Mouse (Mus musculus) liver, embryonic 14.5 days (tissue): Measurements from ENCODE around the gene Gramd4. TPM values are rescaled to one million over a fixed set of nuclear protein-coding genes. Genes with fewer than 3 reads are reported as not detected.
"Not testable (repeated sequence)": the region's sequence is repeated elsewhere in the genome, so short reads cannot be mapped to it uniquely, and the experiment has no call there.

Source experiments
- ATAC-seq: fragments of 200-750 bp; cut with Nextera tagmentation; 2 replicates; pipeline ENCODE4 v1.8.0; 2017; ENCODE audit warnings: moderate number of reproducible peaks, mild to moderate bottlenecking, moderate library complexity; ENCODE audit not compliant: insufficient read depth
- DNase-seq, 3 experiments: peaks; one replicate each; pipeline ENCODE4 v3.0.0-alpha.2; 2012 to 2013; ENCODE audit warnings: low read depth in 3 of 3, low spot score in 3 of 3
- H3K27ac ChIP-seq: fragments of 300-500 bp; sonication (generic); 2 replicates; pipeline ENCODE4 v1.5.1; 2014; ENCODE audit warnings: moderate library complexity, mild to moderate bottlenecking, control low read depth, inconsistent platforms
- H3K27me3 ChIP-seq: fragments of 300-500 bp; sonication (generic); 2 replicates; pipeline ENCODE4 v1.6.1; 2014; ENCODE audit warnings: mild to moderate bottlenecking, low read length, moderate library complexity; ENCODE audit not compliant: control insufficient read depth, insufficient read depth
- H3K36me3 ChIP-seq: fragments of 300-500 bp; sonication (generic); replicated peaks from 2 replicates; pipeline ENCODE4 v1.6.1; 2014; ENCODE audit warnings: low read depth; ENCODE audit not compliant: control insufficient read depth, insufficient read depth
- H3K4me1 ChIP-seq, 2 experiments: fragments of 200-500 bp in 1 of 2; fragments of 300-500 bp in 1 of 2; sonication (generic) in 1 of 2; replicated peaks; 2 replicates each; pipeline ENCODE4 v1.6.1; 2012 to 2014; ENCODE audit warnings: antibody characterized with exemption in 1 of 2, inconsistent platforms in 1 of 2, low read length in 1 of 2; ENCODE audit not compliant: control insufficient read depth in 2 of 2, insufficient read depth in 2 of 2
- H3K4me2 ChIP-seq: fragments of 300-500 bp; sonication (generic); 2 replicates; pipeline ENCODE4 v1.6.1; 2014; ENCODE audit warnings: low read depth, mild to moderate bottlenecking, control low read depth, moderate library complexity
- H3K4me3 ChIP-seq, 2 experiments: fragments of 200-500 bp in 1 of 2; fragments of 300-500 bp in 1 of 2; sonication (generic) in 1 of 2; 2 replicates each; pipeline ENCODE4 v1.5.1; 2012 to 2014; ENCODE audit warnings: low read depth in 2 of 2, low read length in 2 of 2, mild to moderate bottlenecking in 2 of 2, control low read depth in 1 of 2, inconsistent platforms in 1 of 2, moderate library complexity in 1 of 2; ENCODE audit not compliant: insufficient read depth in 1 of 2
- H3K9ac ChIP-seq: fragments of 300-500 bp; sonication (generic); replicated peaks from 2 replicates; pipeline ENCODE4 v1.6.1; 2014; ENCODE audit warnings: mild to moderate bottlenecking, control low read depth, moderate library complexity
- H3K9me3 ChIP-seq: fragments of 300-500 bp; sonication (generic); 2 replicates; pipeline ENCODE4 v1.6.1; 2016; ENCODE audit warnings: low read length, mixed read lengths; ENCODE audit not compliant: control insufficient read depth
- CTCF ChIP-seq: IDR thresholded peaks from 2 replicates; pipeline ENCODE4 v1.5.1; 2016; ENCODE audit warnings: antibody characterized with exemption, low read depth, control low read depth
- EP300 ChIP-seq: IDR thresholded peaks from 2 replicates; pipeline ENCODE4 v1.6.1; 2016; ENCODE audit warnings: antibody characterized with exemption, low read depth
- WGBS: fragments of 180-500 bp; shearing (Covaris S2); extraction: QIAGEN DNeasy Blood & Tissue Kit; methylation state at CpG from one replicate; pipeline ENCODE4 v1.1.7; 2014; ENCODE audit not compliant: insufficient replicate concordance; 5-methylcytosine and 5-hydroxymethylcytosine counted together
- polyA plus RNA-seq, 2 experiments: library from polyadenylated mRNA; depleted of rRNA in 1 of 2; stranded (reverse) in 1 of 2; unstranded in 1 of 2; fragments of >200 nt; fragmentation: Nextera tagmentation in 1 of 2; extraction: Ambion mirVana in 1 of 2; gene quantifications; 2 replicates each; pipeline versions ENCODE4 v1.2.1 to v1.2.3; 2012 to 2014

Gramd4 gene
- polyA plus RNA-seq, 2 experiments, result 2.5 to 7.5 TPM

DNA sequence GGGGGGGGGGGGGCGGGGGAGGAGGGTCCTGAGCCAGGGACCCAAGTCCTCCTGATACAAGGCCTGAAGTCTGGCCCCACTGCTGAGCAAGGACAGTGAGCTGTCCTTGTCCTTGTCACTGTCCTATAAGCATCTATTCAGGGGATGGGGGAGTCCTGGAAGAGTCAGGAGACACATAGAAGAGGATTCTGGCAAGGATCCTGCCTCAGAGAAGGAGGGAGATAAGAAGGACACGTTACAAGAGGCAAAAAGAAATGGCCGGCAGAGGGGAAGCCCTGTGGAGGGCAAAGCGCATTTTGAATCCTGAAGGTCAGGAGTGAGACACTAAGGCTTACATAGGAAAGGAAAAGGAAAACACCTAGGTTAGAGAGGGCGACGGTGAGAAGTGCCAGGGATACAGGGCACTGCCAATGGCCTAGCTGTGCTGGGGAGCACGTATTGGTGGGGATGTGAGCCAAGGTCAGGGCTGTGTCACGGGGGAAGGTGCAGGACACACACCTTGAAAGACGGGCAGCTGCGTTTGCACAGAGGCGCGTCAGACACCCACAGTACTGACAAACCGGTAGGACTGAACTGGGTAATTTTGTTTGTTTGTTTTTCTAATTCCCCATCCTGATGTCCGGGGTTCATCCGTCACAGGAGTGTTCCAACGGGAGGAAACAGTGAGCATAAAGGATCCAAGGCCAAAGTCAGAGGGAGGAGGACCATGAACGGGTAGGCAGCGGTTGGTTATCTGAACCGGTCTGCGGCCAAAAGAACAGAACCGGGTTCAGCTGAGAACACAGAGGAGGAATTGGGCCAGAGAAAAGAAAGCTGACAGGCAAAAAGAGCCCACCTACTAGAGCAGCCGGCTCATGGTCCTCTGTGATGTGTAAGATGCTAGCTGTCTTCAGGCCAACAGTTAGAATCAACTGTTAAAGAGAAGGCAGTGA lies 119.5 kb downstream of the Gramd4 start:
- H3K9ac ChIP-seq, result no peak overlapping the region
- H3K4me1 ChIP-seq, result peaks cover 0 to 3% of the 10 kb centered on the region in 2 experiments; a peak in 2 of 4 replicates
- 71% methylated on average over 22 of the region's 22 CpGs for WGBS
- no peaks in the 10 kb centered on the region for H3K9me3 ChIP-seq
- DNase-seq, result no peak
- H3K4me3 ChIP-seq, result no peak overlapping the region
- no peaks in the 10 kb centered on the region for H3K27me3 ChIP-seq
- TF ChIP-seq CTCF (no peak), EP300 (no peak)
- H3K36me3 ChIP-seq, result no peaks in the 10 kb centered on the region
- no peak for ATAC-seq
- H3K27ac ChIP-seq, result no peak overlapping the region
- H3K4me2 ChIP-seq, result no peak overlapping the region

DNA sequence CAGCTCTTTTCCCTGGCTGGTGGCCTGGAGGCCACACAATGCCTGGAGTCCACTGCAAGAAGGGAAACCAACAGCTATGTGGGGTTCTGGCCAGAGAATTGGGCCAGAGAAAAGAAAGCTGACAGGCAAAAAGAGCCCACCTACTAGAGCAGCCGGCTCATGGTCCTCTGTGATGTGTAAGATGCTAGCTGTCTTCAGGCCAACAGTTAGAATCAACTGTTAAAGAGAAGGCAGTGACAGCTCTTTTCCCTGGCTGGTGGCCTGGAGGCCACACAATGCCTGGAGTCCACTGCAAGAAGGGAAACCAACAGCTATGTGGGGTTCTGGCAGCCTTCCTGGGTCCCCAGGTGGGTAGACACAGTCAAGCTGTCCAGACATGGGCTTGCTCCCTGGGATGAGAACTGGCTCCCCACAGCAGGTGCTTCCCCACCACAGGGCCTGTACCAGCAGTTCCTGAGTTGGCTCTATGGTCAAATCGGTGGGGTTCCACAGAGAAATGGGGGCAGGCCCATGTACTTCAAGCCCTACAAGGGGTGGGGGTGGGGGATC lies 120.3 kb downstream of the Gramd4 start:
- H3K9me3 ChIP-seq, H3K27me3 ChIP-seq, H3K9ac ChIP-seq, H3K4me1 ChIP-seq, DNase-seq, ATAC-seq, H3K4me2 ChIP-seq, H3K4me3 ChIP-seq, H3K36me3 ChIP-seq, H3K27ac ChIP-seq: not testable (repeated sequence)
- WGBS, result 60% methylated on average over 2 of the region's 2 CpGs

DNA sequence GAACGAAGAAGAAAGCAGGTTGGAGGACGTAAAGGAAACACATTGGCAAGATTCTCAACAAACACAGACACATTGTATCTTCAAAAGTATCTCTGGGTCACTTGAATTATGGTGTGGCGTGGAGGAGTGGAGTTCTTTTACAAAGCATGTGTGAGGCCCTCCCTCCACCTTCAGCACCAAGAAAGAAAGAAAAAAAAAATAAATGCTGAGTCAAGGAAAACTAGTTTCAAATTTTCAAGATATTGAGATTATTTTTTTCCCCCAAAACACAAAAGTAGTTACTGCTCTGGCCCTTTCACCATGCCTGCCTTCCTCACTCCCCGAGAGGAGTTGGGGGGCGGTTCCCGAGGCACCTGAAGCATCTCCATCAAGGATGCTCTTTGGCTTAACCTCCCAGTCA lies 121.1 kb downstream of the Gramd4 start:
- 74% methylated on average over 6 of the region's 6 CpGs for WGBS
- H3K4me2 ChIP-seq, result no peak overlapping the region
- H3K36me3 ChIP-seq, result no peaks in the 10 kb centered on the region
- peaks cover 0 to 4% of the 10 kb centered on the region in 2 experiments; a peak in 1 of 4 replicates for H3K4me1 ChIP-seq
- no peak for DNase-seq
- no peaks in the 10 kb centered on the region; the same call in 1 of the 2 replicates for H3K27me3 ChIP-seq
- no peak overlapping the region for H3K9ac ChIP-seq
- no peak for TF ChIP-seq CTCF
- no peak for ATAC-seq
- H3K4me3 ChIP-seq, result no peak overlapping the region
- no peak overlapping the region for H3K27ac ChIP-seq
- H3K9me3 ChIP-seq, result no peaks in the 10 kb centered on the region

DNA sequence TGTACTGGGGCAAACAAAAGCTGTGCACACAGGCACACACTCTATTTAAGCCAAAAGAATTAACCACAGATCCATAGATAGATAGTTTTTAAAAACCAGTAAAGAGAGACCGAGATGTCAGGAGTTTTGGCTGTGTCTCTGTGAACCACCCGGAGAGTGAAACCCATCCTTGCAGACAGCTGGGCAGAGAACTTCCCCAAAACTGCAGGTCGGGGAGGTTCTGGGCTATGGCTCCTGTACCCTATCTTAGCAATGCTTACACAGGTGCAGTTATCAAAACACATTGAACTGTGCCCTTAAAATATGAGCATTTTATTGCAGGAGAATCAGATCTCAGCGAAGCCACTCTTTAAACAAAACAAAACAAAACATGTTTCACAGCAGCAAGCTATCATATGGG lies 122.9 kb downstream of the Gramd4 start:
- Histone ChIP-seq H3K4me3 (no peak overlapping the region), H3K9me3 (no peaks in the 10 kb centered on the region), H3K9ac (no peak overlapping the region), H3K36me3 (no peaks in the 10 kb centered on the region), H3K27me3 (peaks cover 9% of the 10 kb centered on the region; the same call in 1 of the 2 replicates), H3K4me1 (peaks cover 0 to 6% of the 10 kb centered on the region in 2 experiments; a peak in 2 of 4 replicates), H3K4me2 (no peak overlapping the region), H3K27ac (no peak overlapping the region)
- TF ChIP-seq EP300 (no peak), CTCF (no peak)
- ATAC-seq, result no peak
- no peak for DNase-seq
- WGBS, result 29% methylated on average over 4 of the region's 4 CpGs

DNA sequence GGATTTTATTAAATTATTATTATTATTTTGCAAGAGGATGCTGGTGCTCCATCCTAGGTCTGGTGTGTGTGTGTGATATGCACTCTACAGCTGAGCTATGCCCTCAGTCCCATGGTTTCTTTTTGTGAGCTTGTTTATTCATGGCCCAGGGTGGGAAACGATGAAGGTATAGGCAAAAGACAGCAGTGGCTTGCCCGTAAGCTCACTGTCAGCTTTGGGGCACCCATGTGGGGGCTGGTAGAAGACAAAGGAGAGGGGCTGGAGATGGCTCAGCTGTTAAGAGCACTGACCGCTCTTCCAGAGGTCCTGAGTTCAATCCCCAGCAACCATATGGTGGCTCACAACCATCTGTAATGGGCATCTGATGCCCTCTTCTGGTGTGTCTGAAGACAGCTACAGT lies 123.8 kb downstream of the Gramd4 start:
- not testable (repeated sequence) for H3K27ac ChIP-seq, DNase-seq, H3K9me3 ChIP-seq, H3K4me2 ChIP-seq, H3K9ac ChIP-seq, ATAC-seq, H3K36me3 ChIP-seq, H3K4me3 ChIP-seq, H3K4me1 ChIP-seq
- H3K27me3 ChIP-seq, result peaks cover 13% of the 10 kb centered on the region; the same call in 1 of the 2 replicates
- WGBS, result 72% methylated on average over 3 of the region's 3 CpGs
